Mouse (Mus musculus) ovary, postnatal 10 days (tissue): ENCODE measurements around the gene Hist1h2bq.
"Not testable (repeated sequence)": the region's sequence is repeated elsewhere in the genome, so short reads cannot be mapped to it uniquely, and the experiment has no call there.

Experiments
- DNase-seq: peaks from one replicate; pipeline ENCODE4 v3.0.0; 2022; ENCODE audit warnings: low spot score

Gene Hist1h2bq

GRCm38 (mm10) chr13:21810073-21810472 lies at the start of gene Hist1h2bq, which contains the start of gene Hist1h2ao:
Gene Hist1h2bq, minus strand, starts transcription at chr13:21810197.
Gene Hist1h2ao, plus strand, starts transcription at chr13:21810465.
- DNase-seq, result not testable (repeated sequence)

GRCm38 (mm10) chr13:21855698-21856162 lies 45.7 kb upstream of the Hist1h2bq start:
- no peak for DNase-seq

GRCm38 (mm10) chr13:21855146-21855545 lies 45.1 kb upstream of the Hist1h2bq start:
- peak; percentile 18 for DNase-seq

GRCm38 (mm10) chr13:21852215-21852945 lies 42.4 kb upstream of the Hist1h2bq start:
- DNase-seq, result no peak

- DNase-seq, result not testable (repeated sequence)
Observed at GRCm38 (mm10) chr13:21850696-21851095, 40.7 kb upstream of the Hist1h2bq start.

- no peak for DNase-seq
Observed at GRCm38 (mm10) chr13:21847883-21848282, 37.9 kb upstream of the Hist1h2bq start.

- DNase-seq, result not testable (repeated sequence)
Observed at GRCm38 (mm10) chr13:21846356-21846755, 36.4 kb upstream of the Hist1h2bq start.

GRCm38 (mm10) chr13:21840508-21840907 lies 30.5 kb upstream of the Hist1h2bq start:
- not testable (repeated sequence) for DNase-seq

GRCm38 (mm10) chr13:21833461-21833860 lies 23.5 kb upstream of the Hist1h2bq start, which contains the start of the genes Hist1h2ap and Hist1h2br:
Gene Hist1h2ap, minus strand, starts transcription at chr13:21833507.
Gene Hist1h2br, plus strand, starts transcription at chr13:21833743.
- not testable (repeated sequence) for DNase-seq

- DNase-seq, result not testable (repeated sequence)
Observed at GRCm38 (mm10) chr13:21831418-21832394, 21.7 kb upstream of the Hist1h2bq start, which contains the start of gene Hist1h4n. Gene Hist1h4n, minus strand, starts transcription at chr13:21832196.

- DNase-seq, result no peak
Observed at GRCm38 (mm10) chr13:21830344-21830743, 20.3 kb upstream of the Hist1h2bq start.

GRCm38 (mm10) chr13:21828511-21828910 lies 18.5 kb upstream of the Hist1h2bq start:
- no peak for DNase-seq

- not testable (repeated sequence) for DNase-seq
Observed at GRCm38 (mm10) chr13:21820082-21820890, 10.3 kb upstream of the Hist1h2bq start.

GRCm38 (mm10) chr13:21812092-21812491 lies 2.1 kb upstream of the Hist1h2bq start:
- not testable (repeated sequence) for DNase-seq

GRCm38 (mm10) chr13:21811539-21811938 lies 1.5 kb upstream of the Hist1h2bq start, which contains the start of gene Hist1h4m:
Gene Hist1h4m, plus strand, starts transcription at chr13:21811746.
- not testable (repeated sequence) for DNase-seq

- DNase-seq, result not testable (repeated sequence)
Observed at GRCm38 (mm10) chr13:21811074-21811473, 1.1 kb upstream of the Hist1h2bq start.

- DNase-seq, result not testable (repeated sequence)
Observed at GRCm38 (mm10) chr13:21803058-21803457, 6.9 kb downstream of the Hist1h2bq start.

- DNase-seq, result not testable (repeated sequence)
Observed at GRCm38 (mm10) chr13:21797163-21797562, 12.8 kb downstream of the Hist1h2bq start.

GRCm38 (mm10) chr13:21795584-21795983 lies 14.4 kb downstream of the Hist1h2bq start:
- DNase-seq, result no peak

- DNase-seq, result no peak
Observed at GRCm38 (mm10) chr13:21790601-21791283, 19.3 kb downstream of the Hist1h2bq start.
